Mouse (Mus musculus): Measurements from ENCODE around the gene Cldnd2.

- TF ChIP-seq GATA1 (IDR thresholded peaks at IDR 0.05; ENCODE audit: borderline replicate concordance, low read length) (no peak), FLI1 (IDR thresholded peaks at IDR 0.05; ENCODE audit: low read length) (no peak)
These were observed 24.9 kb downstream of the Cldnd2 start for GRCm38 (mm10) chr7:43465344-43466098.
